Mouse (Mus musculus): ENCODE results near the gene Kremen2.

GRCm38 (mm10) chr17:23722376-23723125, 23.1 kb downstream of the Kremen2 start, which contains the start of gene 1520401A03Rik:
- TF ChIP-seq CTCF (IDR thresholded peaks at IDR 0.05; ENCODE audit: control insufficient read depth, insufficient read depth, insufficient read length) (no peak), MAX (IDR thresholded peaks at IDR 0.05) (no peak), USF1 (IDR thresholded peaks at IDR 0.05; ENCODE audit: low read depth) (no peak), MYOD1 (IDR thresholded peaks at IDR 0.05; ENCODE audit: control insufficient read depth, insufficient read length, low read depth) (no peak)

Data from C2C12 (cell line).